Mouse (Mus musculus) stomach, postnatal 0 days (tissue): Measurements from ENCODE around the gene Ambra1.

Experiments used
- CTCF ChIP-seq: IDR thresholded peaks from 2 replicates; pipeline ENCODE4 v1.5.1; 2016; ENCODE audit warnings: antibody characterized with exemption, low read depth, mild to moderate bottlenecking, moderate library complexity
- EP300 ChIP-seq: optimal IDR thresholded peaks from 2 replicates; pipeline ENCODE3; 2016; ENCODE audit warnings: antibody characterized with exemption

GRCm38 (mm10) chr2:91834272-91834671 lies 104.3 kb downstream of the Ambra1 start:
- TF ChIP-seq CTCF: no peak
- TF ChIP-seq EP300: no peak
